Mouse (Mus musculus) forebrain, embryonic 10.5 days (tissue): ENCODE results near the gene Cpn2. TPM values are rescaled to one million over a fixed set of nuclear protein-coding genes. Genes with fewer than 3 reads are reported as not detected.
A peak's percentile ranks its signal among the peaks of the same experiment; 100 is the strongest.

ENCODE experiments used
- DNase-seq: peaks from one replicate; pipeline ENCODE4 v3.0.0-alpha.2; 2017; ENCODE audit warnings: low spot score; ENCODE audit errors: extremely low spot score
- H3K27ac ChIP-seq: fragments of 300-500 bp; sonication (generic); 2 replicates; pipeline ENCODE4 v1.5.1; 2016; ENCODE audit warnings: mild to moderate bottlenecking
- H3K27me3 ChIP-seq: fragments of 300-500 bp; sonication (generic); 2 replicates; pipeline ENCODE4 v1.6.1; 2016; ENCODE audit warnings: mild to moderate bottlenecking; ENCODE audit not compliant: poor library complexity, severe bottlenecking
- H3K36me3 ChIP-seq: fragments of 300-500 bp; sonication (generic); replicated peaks from 2 replicates; pipeline ENCODE4 v1.6.1; 2016; ENCODE audit warnings: mild to moderate bottlenecking, moderate library complexity
- H3K4me1 ChIP-seq: fragments of 300-500 bp; sonication (generic); 2 replicates; pipeline ENCODE4 v1.6.1; 2016
- H3K4me3 ChIP-seq: fragments of 300-500 bp; sonication (generic); 2 replicates; pipeline ENCODE4 v1.5.1; 2016; ENCODE audit warnings: mild to moderate bottlenecking, moderate library complexity
- H3K9me3 ChIP-seq: fragments of 300-500 bp; sonication (generic); 2 replicates; pipeline ENCODE4 v1.6.1; 2016; ENCODE audit warnings: mild to moderate bottlenecking, moderate library complexity
- WGBS: fragments of 180-500 bp; shearing (Covaris S2); methylation state at CpG from one replicate; pipeline ENCODE4 v1.1.7; 2016; 5-methylcytosine and 5-hydroxymethylcytosine counted together
- polyA plus RNA-seq: library from polyadenylated mRNA; unstranded; fragments of >200 nt; fragmentation: Nextera tagmentation; extraction: Ambion mirVana; gene quantifications from 2 replicates; pipeline ENCODE4 v1.2.1, GENCODE M21; 2016

The Cpn2 gene
- polyA plus RNA-seq, 1 experiment from 2014 or later: not detected

- Histone ChIP-seq H3K4me3 (no peak overlapping the region), H3K27me3 (peaks cover 27% of the 10 kb centered on the region), H3K36me3 (no peaks in the 10 kb centered on the region), H3K27ac (no peak overlapping the region), H3K4me1 (peaks cover 11% of the 10 kb centered on the region), H3K9me3 (no peaks in the 10 kb centered on the region)
- 77% methylated on average over 7 of the region's 7 CpGs for WGBS
- no peak for DNase-seq
Observed at GRCm38 (mm10) chr16:30255061-30255460, 12.2 kb downstream of the Cpn2 start.

- Histone ChIP-seq H3K27ac (no peak overlapping the region), H3K27me3 (peaks cover 38% of the 10 kb centered on the region), H3K4me3 (no peak overlapping the region), H3K9me3 (no peaks in the 10 kb centered on the region), H3K4me1 (peaks cover 6% of the 10 kb centered on the region), H3K36me3 (no peaks in the 10 kb centered on the region)
- DNase-seq: no peak
- 86% methylated on average over 9 of the region's 9 CpGs for WGBS
Observed at GRCm38 (mm10) chr16:30253900-30254299, 13.4 kb downstream of the Cpn2 start.

GRCm38 (mm10) chr16:30253374-30253773, 13.9 kb downstream of the Cpn2 start:
- Histone ChIP-seq H3K36me3 (no peaks in the 10 kb centered on the region), H3K4me1 (peaks cover 6% of the 10 kb centered on the region), H3K9me3 (no peaks in the 10 kb centered on the region), H3K27me3 (peaks cover 40% of the 10 kb centered on the region), H3K4me3 (no peak overlapping the region), H3K27ac (no peak overlapping the region)
- 87% methylated on average over 4 of the region's 4 CpGs for WGBS
- no peak for DNase-seq

GRCm38 (mm10) chr16:30252003-30252418, 15.3 kb downstream of the Cpn2 start:
- Histone ChIP-seq H3K36me3 (no peaks in the 10 kb centered on the region), H3K4me1 (peaks cover 6% of the 10 kb centered on the region), H3K27me3 (peaks cover 40% of the 10 kb centered on the region), H3K9me3 (no peaks in the 10 kb centered on the region), H3K27ac (no peak overlapping the region), H3K4me3 (peak overlapping the region; percentile 2)
- WGBS: 2% methylated on average over 21 of the region's 21 CpGs
- peak; percentile 88 for DNase-seq

GRCm38 (mm10) chr16:30244037-30244700, 23.1 kb downstream of the Cpn2 start:
- no peak for DNase-seq
- H3K4me1 ChIP-seq: peaks cover 13% of the 10 kb centered on the region
- H3K36me3 ChIP-seq: no peaks in the 10 kb centered on the region
- H3K9me3 ChIP-seq: 0 out of 2 replicates have a peak, but pooled peaks cover 5% of the 10 kb centered on the region
- 88% methylated on average over 12 of the region's 12 CpGs for WGBS
- H3K4me3 ChIP-seq: no peak overlapping the region
- H3K27ac ChIP-seq: no peak overlapping the region
- peaks cover 37% of the 10 kb centered on the region for H3K27me3 ChIP-seq

GRCm38 (mm10) chr16:30241623-30242022, 25.7 kb downstream of the Cpn2 start:
- 34% methylated on average over 2 of the region's 2 CpGs for WGBS
- 0 out of 2 replicates have a peak, but pooled peaks cover 2% of the 10 kb centered on the region for H3K9me3 ChIP-seq
- peaks cover 19% of the 10 kb centered on the region for H3K4me1 ChIP-seq
- H3K36me3 ChIP-seq: no peaks in the 10 kb centered on the region
- H3K27me3 ChIP-seq: peaks cover 58% of the 10 kb centered on the region
- no peak overlapping the region for H3K4me3 ChIP-seq
- no peak for DNase-seq
- H3K27ac ChIP-seq: no peak overlapping the region

- DNase-seq: no peak
- no peaks in the 10 kb centered on the region for H3K36me3 ChIP-seq
- H3K4me3 ChIP-seq: no peak overlapping the region
- H3K9me3 ChIP-seq: no peaks in the 10 kb centered on the region
- H3K27ac ChIP-seq: no peak overlapping the region
- 85% methylated on average over 6 of the region's 6 CpGs for WGBS
- H3K27me3 ChIP-seq: peaks cover 86% of the 10 kb centered on the region
- H3K4me1 ChIP-seq: peaks cover 45% of the 10 kb centered on the region
Observed at GRCm38 (mm10) chr16:30238791-30239190, 28.5 kb downstream of the Cpn2 start.

GRCm38 (mm10) chr16:30236091-30236699, 31.1 kb downstream of the Cpn2 start:
- Histone ChIP-seq H3K27ac (peak overlapping the region; percentile 76), H3K36me3 (no peaks in the 10 kb centered on the region), H3K9me3 (no peaks in the 10 kb centered on the region), H3K4me3 (peak overlapping the region; percentile 52), H3K27me3 (peaks cover 98% of the 10 kb centered on the region), H3K4me1 (peaks cover 42% of the 10 kb centered on the region)
- peak; percentile 90 for DNase-seq
- 2% methylated on average over 33 of the region's 33 CpGs for WGBS

- Histone ChIP-seq H3K27me3 (peaks cover 98% of the 10 kb centered on the region), H3K4me1 (peaks cover 42% of the 10 kb centered on the region), H3K4me3 (no peak overlapping the region; the same call in 1 of the 2 replicates), H3K36me3 (no peaks in the 10 kb centered on the region), H3K27ac (peak overlapping the region; percentile 76), H3K9me3 (no peaks in the 10 kb centered on the region)
- WGBS: 65% methylated on average over 2 of the region's 2 CpGs
- no peak for DNase-seq
Observed at GRCm38 (mm10) chr16:30235577-30235976, 31.7 kb downstream of the Cpn2 start.

GRCm38 (mm10) chr16:30234636-30235546, 32.4 kb downstream of the Cpn2 start:
- H3K4me1 ChIP-seq: peaks cover 42% of the 10 kb centered on the region
- no peak overlapping the region for H3K4me3 ChIP-seq
- H3K9me3 ChIP-seq: no peaks in the 10 kb centered on the region
- peaks cover 98% of the 10 kb centered on the region for H3K27me3 ChIP-seq
- no peak for DNase-seq
- 63% methylated on average over 12 of the region's 12 CpGs for WGBS
- H3K36me3 ChIP-seq: no peaks in the 10 kb centered on the region
- no peak overlapping the region for H3K27ac ChIP-seq

- Histone ChIP-seq H3K4me1 (peaks cover 42% of the 10 kb centered on the region), H3K9me3 (no peaks in the 10 kb centered on the region), H3K36me3 (no peaks in the 10 kb centered on the region), H3K27me3 (peaks cover 100% of the 10 kb centered on the region), H3K4me3 (no peak overlapping the region), H3K27ac (no peak overlapping the region)
- 52% methylated on average over 8 of the region's 8 CpGs for WGBS
- no peak for DNase-seq
Observed at GRCm38 (mm10) chr16:30234077-30234476, 33.2 kb downstream of the Cpn2 start.

GRCm38 (mm10) chr16:30231882-30232604, 35.3 kb downstream of the Cpn2 start:
- 38% methylated on average over 13 of the region's 13 CpGs for WGBS
- Histone ChIP-seq H3K27me3 (peaks cover 97% of the 10 kb centered on the region), H3K4me3 (no peak overlapping the region), H3K4me1 (peaks cover 46% of the 10 kb centered on the region), H3K27ac (no peak overlapping the region), H3K36me3 (no peaks in the 10 kb centered on the region), H3K9me3 (no peaks in the 10 kb centered on the region)
- no peak for DNase-seq
